Mouse (Mus musculus) midbrain, embryonic 14.5 days (tissue): ENCODE data around the gene Tmem123. TPM values are rescaled to one million over a fixed set of nuclear protein-coding genes. Genes with fewer than 3 reads are reported as not detected.

Experiments used
- ATAC-seq: fragments of 200-750 bp; cut with Nextera tagmentation; 2 replicates; pipeline ENCODE4 v1.8.0; 2017; ENCODE audit warnings: moderate number of reproducible peaks, moderate library complexity; ENCODE audit not compliant: low FRiP score, low TSS enrichment
- DNase-seq: peaks from one replicate; pipeline ENCODE4 v3.0.0-alpha.2; 2015
- H3K27ac ChIP-seq: fragments of 300-500 bp; sonication (generic); replicated peaks from 2 replicates; pipeline ENCODE4 v1.5.1; 2014; ENCODE audit warnings: mild to moderate bottlenecking, low read depth, low read length, moderate library complexity
- H3K27me3 ChIP-seq: fragments of 300-500 bp; sonication (generic); 2 replicates; pipeline ENCODE4 v1.6.1; 2014; ENCODE audit warnings: low read length, control low read depth, mixed read lengths; ENCODE audit not compliant: control insufficient read depth, insufficient read depth
- H3K36me3 ChIP-seq: fragments of 300-500 bp; sonication (generic); 2 replicates; pipeline ENCODE4 v1.6.1; 2014; ENCODE audit warnings: low read length, control low read depth; ENCODE audit not compliant: control insufficient read depth, insufficient read depth
- H3K4me1 ChIP-seq: fragments of 300-500 bp; sonication (generic); 2 replicates; pipeline ENCODE4 v1.6.1; 2014; ENCODE audit warnings: mild to moderate bottlenecking, antibody characterized with exemption, low read length, control low read depth; ENCODE audit not compliant: control insufficient read depth, insufficient read depth
- H3K4me2 ChIP-seq: fragments of 300-500 bp; sonication (generic); 2 replicates; pipeline ENCODE4 v1.6.1; 2014; ENCODE audit warnings: mild to moderate bottlenecking, low read length, moderate library complexity
- H3K4me3 ChIP-seq: fragments of 300-500 bp; sonication (generic); replicated peaks from 2 replicates; pipeline ENCODE4 v1.5.1; 2014; ENCODE audit warnings: low read depth, low read length
- H3K9ac ChIP-seq: fragments of 300-500 bp; sonication (generic); replicated peaks from 2 replicates; pipeline ENCODE4 v1.6.1; 2014; ENCODE audit warnings: mild to moderate bottlenecking, low read length, moderate library complexity
- H3K9me3 ChIP-seq: fragments of 300-500 bp; sonication (generic); 2 replicates; pipeline ENCODE4 v1.6.1; 2016; ENCODE audit warnings: low read length, control low read depth, mixed read lengths; ENCODE audit not compliant: control insufficient read depth
- WGBS: fragments of 180-500 bp; shearing (Covaris S2); extraction: QIAGEN DNeasy Blood & Tissue Kit; methylation state at CpG from one replicate; pipeline ENCODE4 v1.1.7; 2014; 5-methylcytosine and 5-hydroxymethylcytosine counted together
- polyA plus RNA-seq: library from polyadenylated mRNA; unstranded; fragments of >200 nt; fragmentation: Nextera tagmentation; extraction: Ambion mirVana; gene quantifications from 2 replicates; pipeline ENCODE4 v1.2.1, GENCODE M21; 2014

Tmem123 gene
- polyA plus RNA-seq, 1 experiment from 2014 or later = 32.0 TPM

- H3K27ac ChIP-seq = no peak overlapping the region
- H3K27me3 ChIP-seq = no peaks in the 10 kb centered on the region
- H3K9me3 ChIP-seq = no peaks in the 10 kb centered on the region
- no peak overlapping the region for H3K4me2 ChIP-seq
- H3K9ac ChIP-seq = no peak overlapping the region
- 88% methylated on average over 5 of the region's 5 CpGs for WGBS
- peaks cover 17% of the 10 kb centered on the region for H3K4me1 ChIP-seq
- DNase-seq (no peak), ATAC-seq (no peak)
- no peak overlapping the region for H3K4me3 ChIP-seq
- no peaks in the 10 kb centered on the region; the same call in 1 of the 2 replicates for H3K36me3 ChIP-seq
These were observed 5.7 kb downstream of the Tmem123 start for GRCm38 (mm10) chr9:7769491-7769890.

- WGBS = 73% methylated on average over 2 of the region's 2 CpGs
- no peak overlapping the region for H3K27ac ChIP-seq
- H3K4me1 ChIP-seq = peaks cover 9% of the 10 kb centered on the region
- H3K9ac ChIP-seq = no peak overlapping the region
- no peaks in the 10 kb centered on the region for H3K27me3 ChIP-seq
- ATAC-seq (no peak), DNase-seq (no peak)
- H3K36me3 ChIP-seq = no peaks in the 10 kb centered on the region; the same call in 1 of the 2 replicates
- no peaks in the 10 kb centered on the region for H3K9me3 ChIP-seq
- no peak overlapping the region for H3K4me2 ChIP-seq
- no peak overlapping the region for H3K4me3 ChIP-seq
These were observed 8.5 kb downstream of the Tmem123 start for GRCm38 (mm10) chr9:7772361-7772760.

GRCm38 (mm10) chr9:7772773-7773454 is 9.1 kb downstream of the Tmem123 start:
- 65% methylated on average over 4 of the region's 4 CpGs for WGBS
- DNase-seq = no peak
- ATAC-seq = no peak
- Histone ChIP-seq H3K4me3 (no peak overlapping the region), H3K27ac (no peak overlapping the region), H3K4me2 (no peak overlapping the region), H3K36me3 (no peaks in the 10 kb centered on the region; the same call in 1 of the 2 replicates), H3K4me1 (peaks cover 3% of the 10 kb centered on the region), H3K9me3 (no peaks in the 10 kb centered on the region), H3K9ac (no peak overlapping the region), H3K27me3 (no peaks in the 10 kb centered on the region)

- no peak overlapping the region for H3K27ac ChIP-seq
- ATAC-seq (no peak), DNase-seq (no peak)
- no peaks in the 10 kb centered on the region for H3K4me1 ChIP-seq
- no peak overlapping the region for H3K4me3 ChIP-seq
- no peaks in the 10 kb centered on the region for H3K9me3 ChIP-seq
- WGBS = 96% methylated on average over 5 of the region's 5 CpGs
- no peak overlapping the region for H3K9ac ChIP-seq
- no peaks in the 10 kb centered on the region for H3K27me3 ChIP-seq
- no peaks in the 10 kb centered on the region; the same call in 1 of the 2 replicates for H3K36me3 ChIP-seq
- no peak overlapping the region for H3K4me2 ChIP-seq
These were observed 9.8 kb downstream of the Tmem123 start for GRCm38 (mm10) chr9:7773686-7774085.

- no peak overlapping the region for H3K4me3 ChIP-seq
- no peaks in the 10 kb centered on the region; the same call in 1 of the 2 replicates for H3K36me3 ChIP-seq
- H3K27ac ChIP-seq = no peak overlapping the region
- no peak overlapping the region for H3K9ac ChIP-seq
- 92% methylated on average over 10 of the region's 10 CpGs for WGBS
- ATAC-seq (no peak), DNase-seq (no peak)
- H3K9me3 ChIP-seq = no peaks in the 10 kb centered on the region
- H3K4me1 ChIP-seq = no peaks in the 10 kb centered on the region
- H3K27me3 ChIP-seq = no peaks in the 10 kb centered on the region
- H3K4me2 ChIP-seq = no peak overlapping the region
These were observed 10.7 kb downstream of the Tmem123 start for GRCm38 (mm10) chr9:7774538-7774937.

- 95% methylated on average over 2 of the region's 2 CpGs for WGBS
These were observed 11.2 kb downstream of the Tmem123 start for GRCm38 (mm10) chr9:7775011-7775410.

GRCm38 (mm10) chr9:7775986-7776385 is 12.1 kb downstream of the Tmem123 start:
- no peaks in the 10 kb centered on the region for H3K9me3 ChIP-seq
- no peaks in the 10 kb centered on the region for H3K4me1 ChIP-seq
- H3K36me3 ChIP-seq = no peaks in the 10 kb centered on the region
- ATAC-seq = no peak
- H3K9ac ChIP-seq = no peak overlapping the region
- H3K4me2 ChIP-seq = no peak overlapping the region
- no peak overlapping the region for H3K27ac ChIP-seq
- DNase-seq = no peak
- WGBS = 70% methylated on average over 3 of the region's 3 CpGs
- no peak overlapping the region for H3K4me3 ChIP-seq
- H3K27me3 ChIP-seq = no peaks in the 10 kb centered on the region

More at GRCm38 (mm10) chr9:7775011-7775410, 11.2 kb downstream of the Tmem123 start:
- no peak overlapping the region for H3K4me2 ChIP-seq
- H3K4me1 ChIP-seq = no peaks in the 10 kb centered on the region
- ATAC-seq (no peak), DNase-seq (no peak)
- no peak overlapping the region for H3K9ac ChIP-seq
- H3K9me3 ChIP-seq = no peaks in the 10 kb centered on the region
- H3K27me3 ChIP-seq = no peaks in the 10 kb centered on the region
- no peaks in the 10 kb centered on the region; the same call in 1 of the 2 replicates for H3K36me3 ChIP-seq
- no peak overlapping the region for H3K4me3 ChIP-seq
- H3K27ac ChIP-seq = no peak overlapping the region

GRCm38 (mm10) chr9:7776940-7777339 is 13.1 kb downstream of the Tmem123 start:
- Histone ChIP-seq H3K27me3 (no peaks in the 10 kb centered on the region), H3K27ac (no peak overlapping the region), H3K36me3 (no peaks in the 10 kb centered on the region), H3K9ac (no peak overlapping the region), H3K4me1 (no peaks in the 10 kb centered on the region), H3K9me3 (no peaks in the 10 kb centered on the region), H3K4me2 (no peak overlapping the region), H3K4me3 (no peak overlapping the region)
- 97% methylated on average over 1 of the region's 1 CpGs for WGBS
- DNase-seq (no peak), ATAC-seq (no peak)

GRCm38 (mm10) chr9:7777652-7778051 is 13.8 kb downstream of the Tmem123 start:
- Histone ChIP-seq H3K4me3 (no peak overlapping the region), H3K9me3 (no peaks in the 10 kb centered on the region), H3K27me3 (no peaks in the 10 kb centered on the region), H3K27ac (no peak overlapping the region), H3K4me2 (no peak overlapping the region), H3K36me3 (no peaks in the 10 kb centered on the region), H3K4me1 (no peaks in the 10 kb centered on the region), H3K9ac (no peak overlapping the region)
- DNase-seq (no peak), ATAC-seq (no peak)
- 83% methylated on average over 1 of the region's 1 CpGs for WGBS
